Mouse (Mus musculus): ENCODE data around the gene Pax6. TPM values are rescaled to one million over a fixed set of nuclear protein-coding genes. Genes with fewer than 3 reads are reported as not detected.

Pax6 gene
- polyA plus RNA-seq, 1 experiment from 2014 or later = 0.11 TPM

DNA sequence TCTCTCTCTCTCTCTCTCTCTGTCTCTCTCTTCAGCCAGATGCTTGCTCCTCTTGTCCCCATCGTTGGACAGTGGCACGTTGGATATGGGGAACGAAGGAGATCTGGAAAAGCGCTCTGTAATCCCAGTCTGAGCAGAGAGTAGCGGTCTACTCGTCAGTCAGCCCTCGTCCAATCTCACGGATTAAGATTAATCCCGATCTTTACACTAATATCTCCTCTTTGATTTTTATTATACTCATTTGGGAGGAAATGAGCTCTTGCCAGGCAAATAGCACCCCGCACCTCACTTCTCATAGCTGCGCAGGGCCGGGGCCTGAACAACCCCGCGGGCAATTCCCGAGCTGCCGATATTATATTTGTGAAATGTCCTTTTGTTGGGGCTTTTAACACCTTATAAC lies 6.6 kb upstream of the Pax6 start:
- Histone ChIP-seq H3K4me1 (ENCODE audit: control insufficient read depth, insufficient read depth, low read length) (0 out of 2 replicates have a peak, but pooled peaks cover 3% of the 10 kb centered on the region), H3K4me2 (ENCODE audit: low read depth, severe bottlenecking) (no peak overlapping the region), H3K9me3 (ENCODE audit: control insufficient read depth, low read length) (no peaks in the 10 kb centered on the region), H3K27ac (replicated peaks; ENCODE audit: low read depth, low read length) (no peak overlapping the region), H3K9ac (ENCODE audit: low read length) (no peak overlapping the region), H3K27me3 (ENCODE audit: control insufficient read depth, insufficient read depth, low read length) (peaks cover 86% of the 10 kb centered on the region), H3K36me3 (ENCODE audit: control insufficient read depth, insufficient read depth, low read length) (no peaks in the 10 kb centered on the region), H3K4me3 (ENCODE audit: low read depth, low read length) (no peak overlapping the region)
- DNase-seq (ENCODE audit: low spot score) (no peak), ATAC-seq (ENCODE audit: insufficient number of reproducible peaks, low FRiP score, low TSS enrichment, low read depth) (no peak)
- WGBS = 3% methylated on average over 16 of the region's 16 CpGs

DNA sequence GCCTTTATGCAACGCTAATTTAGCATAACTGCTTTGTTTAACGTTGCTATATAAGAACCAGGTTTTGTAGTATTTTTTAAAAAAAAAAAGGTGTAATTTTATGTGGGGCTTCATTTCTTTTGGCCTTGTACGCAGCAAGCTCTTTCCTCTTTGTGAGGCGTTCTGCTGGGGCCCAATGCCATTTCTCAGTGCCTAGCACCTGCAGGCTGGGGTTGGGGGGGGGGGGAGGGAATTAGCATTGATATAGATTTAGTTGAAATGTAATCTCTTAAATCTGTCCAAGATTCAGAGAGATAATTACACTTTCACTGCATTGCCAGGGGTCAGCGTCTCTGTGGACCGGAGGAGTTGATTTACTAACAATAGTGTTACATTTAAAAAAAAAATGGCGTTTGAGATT lies 6.1 kb upstream of the Pax6 start:
- no peak for ATAC-seq (ENCODE audit: insufficient number of reproducible peaks, low FRiP score, low TSS enrichment, low read depth)
- no peaks in the 10 kb centered on the region for H3K36me3 ChIP-seq (ENCODE audit: control insufficient read depth, insufficient read depth, low read length)
- no peak for DNase-seq (ENCODE audit: low spot score)
- no peak overlapping the region for H3K4me2 ChIP-seq (ENCODE audit: low read depth, severe bottlenecking)
- H3K9ac ChIP-seq (ENCODE audit: low read length) = no peak overlapping the region
- H3K4me1 ChIP-seq (ENCODE audit: control insufficient read depth, insufficient read depth, low read length) = 0 out of 2 replicates have a peak, but pooled peaks cover 3% of the 10 kb centered on the region
- H3K27ac ChIP-seq (replicated peaks; ENCODE audit: low read depth, low read length) = no peak overlapping the region
- 6% methylated on average over 7 of the region's 7 CpGs for whole genome bisulfite sequencing
- H3K27me3 ChIP-seq (ENCODE audit: control insufficient read depth, insufficient read depth, low read length) = peaks cover 86% of the 10 kb centered on the region
- no peaks in the 10 kb centered on the region for H3K9me3 ChIP-seq (ENCODE audit: control insufficient read depth, low read length)
- H3K4me3 ChIP-seq (ENCODE audit: low read depth, low read length) = no peak overlapping the region

DNA sequence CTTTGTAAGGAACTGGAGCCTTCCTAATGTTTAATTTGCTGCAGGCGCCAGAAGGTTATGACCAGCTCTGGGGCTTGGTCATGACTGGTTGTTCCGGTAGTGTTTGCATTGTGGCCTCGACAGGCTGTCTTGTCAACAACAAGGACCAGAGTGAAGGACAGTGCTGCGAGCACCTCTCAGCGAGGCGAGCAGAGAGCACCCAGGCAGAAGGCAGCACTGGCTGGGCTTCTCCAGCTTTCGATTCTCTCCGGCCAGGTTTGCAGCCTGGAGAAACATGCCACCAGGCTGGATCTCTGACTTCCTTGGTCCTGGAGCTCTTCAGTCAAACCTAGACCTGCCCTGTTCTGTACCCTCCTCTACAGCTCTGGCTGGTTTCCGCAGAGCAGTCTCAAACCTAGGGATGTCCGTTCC lies 5.6 kb upstream of the Pax6 start:
- no peak overlapping the region for H3K9ac ChIP-seq (ENCODE audit: low read length)
- H3K27ac ChIP-seq (replicated peaks; ENCODE audit: low read depth, low read length) = no peak overlapping the region
- DNase-seq (ENCODE audit: low spot score) (no peak), ATAC-seq (ENCODE audit: insufficient number of reproducible peaks, low FRiP score, low TSS enrichment, low read depth) (no peak)
- no peaks in the 10 kb centered on the region for H3K9me3 ChIP-seq (ENCODE audit: control insufficient read depth, low read length)
- H3K4me2 ChIP-seq (ENCODE audit: low read depth, severe bottlenecking) = no peak overlapping the region
- H3K4me1 ChIP-seq (ENCODE audit: control insufficient read depth, insufficient read depth, low read length) = 0 out of 2 replicates have a peak, but pooled peaks cover 3% of the 10 kb centered on the region
- peaks cover 91% of the 10 kb centered on the region for H3K27me3 ChIP-seq (ENCODE audit: control insufficient read depth, insufficient read depth, low read length)
- WGBS = 2% methylated on average over 10 of the region's 10 CpGs
- H3K4me3 ChIP-seq (ENCODE audit: low read depth, low read length) = no peak overlapping the region
- H3K36me3 ChIP-seq (ENCODE audit: control insufficient read depth, insufficient read depth, low read length) = no peaks in the 10 kb centered on the region

DNA sequence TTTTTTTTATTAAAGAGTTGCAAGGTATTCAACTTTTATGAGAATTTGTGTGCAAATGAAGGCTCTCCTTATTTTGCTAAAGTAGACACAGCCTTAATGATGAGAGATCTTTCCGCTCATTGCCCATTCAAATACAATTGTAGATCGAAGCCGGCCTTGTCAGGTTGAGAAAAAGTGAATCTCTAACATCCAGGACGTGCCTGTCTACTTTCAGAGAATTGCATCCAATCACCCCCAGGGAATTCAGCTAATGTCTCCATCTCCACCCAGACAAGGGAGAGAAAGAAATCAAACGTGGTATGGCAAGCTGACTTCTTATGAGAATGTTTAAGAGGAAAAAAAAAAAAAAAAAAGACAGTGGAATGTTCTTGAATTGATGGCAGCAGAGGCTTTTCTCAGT lies 3.7 kb upstream of the Pax6 start:
- Histone ChIP-seq H3K4me3 (ENCODE audit: low read depth, low read length) (no peak overlapping the region), H3K36me3 (ENCODE audit: control insufficient read depth, insufficient read depth, low read length) (no peaks in the 10 kb centered on the region), H3K4me2 (ENCODE audit: low read depth, severe bottlenecking) (no peak overlapping the region), H3K4me1 (ENCODE audit: control insufficient read depth, insufficient read depth, low read length) (0 out of 2 replicates have a peak, but pooled peaks cover 6% of the 10 kb centered on the region), H3K27ac (replicated peaks; ENCODE audit: low read depth, low read length) (no peak overlapping the region), H3K9ac (ENCODE audit: low read length) (no peak overlapping the region), H3K9me3 (ENCODE audit: control insufficient read depth, low read length) (no peaks in the 10 kb centered on the region), H3K27me3 (ENCODE audit: control insufficient read depth, insufficient read depth, low read length) (peaks cover 93% of the 10 kb centered on the region)
- WGBS = 8% methylated on average over 5 of the region's 5 CpGs
- ATAC-seq (ENCODE audit: insufficient number of reproducible peaks, low FRiP score, low TSS enrichment, low read depth) (no peak), DNase-seq (ENCODE audit: low spot score) (no peak)

DNA sequence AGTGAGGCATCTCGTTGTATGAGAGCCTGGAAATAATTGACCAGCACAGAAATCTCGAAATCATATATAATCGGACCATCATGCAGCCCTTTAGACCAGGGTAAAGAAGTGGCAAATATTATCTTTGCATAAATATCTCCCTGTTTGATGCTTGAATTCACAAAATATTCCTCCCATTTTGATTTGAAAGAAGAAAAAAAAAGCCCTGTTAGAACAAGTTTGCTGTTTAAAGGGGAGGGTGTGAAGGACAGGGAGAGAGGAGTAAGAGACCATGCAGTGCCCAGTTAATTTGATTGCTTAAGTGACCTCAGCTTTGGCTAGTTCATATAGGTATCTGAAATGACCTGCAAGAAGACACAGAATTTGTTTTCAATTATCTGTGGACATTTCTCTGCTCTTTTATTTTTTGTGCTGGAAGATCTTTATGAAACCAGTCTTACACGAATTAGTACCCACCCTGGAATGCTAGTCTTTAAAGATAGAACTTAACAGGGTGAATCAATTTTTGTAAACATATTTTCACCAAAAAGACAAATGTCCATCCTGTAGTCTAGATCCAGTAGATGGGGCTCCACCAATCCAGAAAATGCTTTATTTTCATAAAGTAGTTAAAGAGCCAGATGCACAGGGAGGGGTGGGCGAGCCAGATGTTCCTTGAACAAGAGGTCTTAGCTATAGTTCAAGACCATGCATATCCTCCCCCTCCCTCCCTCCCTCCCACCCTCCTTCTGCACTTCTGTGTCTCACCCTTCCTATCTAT lies 3.0 kb upstream of the Pax6 start:
- Histone ChIP-seq H3K27me3 (ENCODE audit: control insufficient read depth, insufficient read depth, low read length) (peaks cover 96% of the 10 kb centered on the region), H3K4me2 (ENCODE audit: low read depth, severe bottlenecking) (no peak overlapping the region), H3K4me3 (ENCODE audit: low read depth, low read length) (no peak overlapping the region), H3K36me3 (ENCODE audit: control insufficient read depth, insufficient read depth, low read length) (no peaks in the 10 kb centered on the region), H3K9ac (ENCODE audit: low read length) (no peak overlapping the region), H3K27ac (replicated peaks; ENCODE audit: low read depth, low read length) (no peak overlapping the region), H3K4me1 (ENCODE audit: control insufficient read depth, insufficient read depth, low read length) (0 out of 2 replicates have a peak, but pooled peaks cover 6% of the 10 kb centered on the region), H3K9me3 (ENCODE audit: control insufficient read depth, low read length) (no peaks in the 10 kb centered on the region)
- WGBS = 10% methylated on average over 5 of the region's 5 CpGs
- no peak for ATAC-seq (ENCODE audit: insufficient number of reproducible peaks, low FRiP score, low TSS enrichment, low read depth)
- DNase-seq (ENCODE audit: low spot score) = no peak

DNA sequence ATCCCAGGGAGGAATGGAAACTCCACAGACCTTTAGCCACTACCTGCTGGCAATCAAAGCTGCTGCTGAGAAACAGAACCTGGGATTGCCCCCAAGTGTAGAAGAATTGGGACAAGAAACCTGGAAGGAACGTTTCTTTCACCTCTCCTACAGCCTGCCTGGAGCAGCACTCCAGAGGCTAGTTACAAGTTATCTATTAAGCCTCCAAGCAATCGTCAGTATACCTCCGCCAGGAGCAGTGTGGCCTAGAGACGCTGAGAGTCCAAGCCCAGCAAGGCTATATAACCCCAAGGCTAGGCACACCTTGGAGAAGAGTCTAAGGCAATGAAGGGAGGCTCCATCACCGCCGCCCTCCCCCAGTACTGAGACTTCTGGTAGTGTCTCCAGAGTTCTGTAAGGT lies 2.4 kb upstream of the Pax6 start:
- DNase-seq (ENCODE audit: low spot score) = no peak
- Histone ChIP-seq H3K4me2 (ENCODE audit: low read depth, severe bottlenecking) (no peak overlapping the region), H3K9me3 (ENCODE audit: control insufficient read depth, low read length) (no peaks in the 10 kb centered on the region), H3K4me3 (ENCODE audit: low read depth, low read length) (no peak overlapping the region), H3K9ac (ENCODE audit: low read length) (no peak overlapping the region), H3K36me3 (ENCODE audit: control insufficient read depth, insufficient read depth, low read length) (no peaks in the 10 kb centered on the region), H3K27me3 (ENCODE audit: control insufficient read depth, insufficient read depth, low read length) (peaks cover 96% of the 10 kb centered on the region), H3K27ac (replicated peaks; ENCODE audit: low read depth, low read length) (no peak overlapping the region), H3K4me1 (ENCODE audit: control insufficient read depth, insufficient read depth, low read length) (0 out of 2 replicates have a peak, but pooled peaks cover 3% of the 10 kb centered on the region)
- under 1% methylated on average over 6 of the region's 6 CpGs for WGBS
- no peak for ATAC-seq (ENCODE audit: insufficient number of reproducible peaks, low FRiP score, low TSS enrichment, low read depth)

DNA sequence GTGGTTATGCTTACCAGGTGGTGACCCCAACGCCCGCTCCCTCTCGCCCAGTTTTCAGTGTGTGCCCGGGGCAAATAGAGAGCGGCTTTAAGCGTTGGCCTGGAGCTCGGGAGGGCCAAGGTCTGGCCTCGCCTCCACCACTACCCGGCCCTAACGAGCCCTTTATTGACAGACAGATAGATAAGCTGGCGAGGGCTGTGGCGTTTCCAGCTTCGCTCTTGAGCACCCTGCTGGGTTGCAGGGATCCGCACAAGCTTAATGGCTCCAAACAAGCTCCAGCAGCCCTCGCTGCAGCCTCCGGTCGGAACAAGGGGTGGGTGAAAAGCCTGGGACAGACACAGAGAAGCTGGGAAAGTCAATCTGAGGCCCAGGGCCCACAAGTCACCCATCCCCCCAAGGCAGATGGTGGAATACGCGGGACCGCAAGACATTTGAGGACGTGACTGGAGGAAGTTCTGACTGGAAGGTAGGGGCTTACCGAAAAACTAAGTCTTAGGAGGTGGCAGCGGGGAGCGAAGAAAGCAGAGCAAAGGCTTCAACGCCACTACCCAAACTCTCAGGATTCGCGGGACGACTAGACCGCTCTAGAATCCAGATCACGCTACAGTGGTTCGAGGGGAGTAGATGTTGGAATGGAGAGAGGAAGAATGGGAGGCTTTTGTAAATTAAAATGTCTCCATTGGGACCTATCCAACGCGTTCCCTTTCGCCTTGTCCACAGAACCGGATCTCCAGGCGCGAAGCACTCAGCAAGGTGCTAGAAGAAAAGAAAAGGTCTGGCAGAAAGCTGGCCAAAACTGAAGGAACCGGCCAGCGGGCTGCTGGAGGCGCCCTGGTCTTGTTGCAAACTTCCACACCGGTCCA lies 1.7 kb upstream of the Pax6 start:
- H3K27ac ChIP-seq (replicated peaks; ENCODE audit: low read depth, low read length) = no peak overlapping the region
- no peak overlapping the region for H3K4me3 ChIP-seq (ENCODE audit: low read depth, low read length)
- H3K27me3 ChIP-seq (ENCODE audit: control insufficient read depth, insufficient read depth, low read length) = peaks cover 99% of the 10 kb centered on the region
- 0 out of 2 replicates have a peak, but pooled peaks cover 3% of the 10 kb centered on the region for H3K4me1 ChIP-seq (ENCODE audit: control insufficient read depth, insufficient read depth, low read length)
- ATAC-seq (ENCODE audit: insufficient number of reproducible peaks, low FRiP score, low TSS enrichment, low read depth) (no peak), DNase-seq (ENCODE audit: low spot score) (no peak)
- H3K9ac ChIP-seq (ENCODE audit: low read length) = no peak overlapping the region
- no peaks in the 10 kb centered on the region for H3K9me3 ChIP-seq (ENCODE audit: control insufficient read depth, low read length)
- WGBS = under 1% methylated on average over 41 of the region's 41 CpGs
- no peak overlapping the region for H3K4me2 ChIP-seq (ENCODE audit: low read depth, severe bottlenecking)
- no peaks in the 10 kb centered on the region for H3K36me3 ChIP-seq (ENCODE audit: control insufficient read depth, insufficient read depth, low read length)

DNA sequence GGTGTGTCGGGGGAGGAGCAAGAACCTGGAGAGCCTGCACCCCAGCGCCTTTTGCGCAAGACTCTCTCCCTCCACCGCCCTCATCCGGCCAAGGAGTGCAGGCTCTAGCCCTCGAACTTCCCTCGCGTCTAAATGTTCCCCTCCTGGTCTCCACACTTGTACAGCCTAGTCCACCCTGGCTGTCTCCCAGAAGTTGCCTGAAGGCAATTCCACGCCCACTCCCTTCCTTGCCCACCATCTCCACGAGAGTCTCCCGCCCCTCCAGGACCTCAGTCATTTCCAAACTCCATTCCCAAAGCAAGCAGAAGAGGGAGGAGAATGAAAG lies 1.1 kb upstream of the Pax6 start:
- Histone ChIP-seq H3K27ac (replicated peaks; ENCODE audit: low read depth, low read length) (no peak overlapping the region), H3K9me3 (ENCODE audit: control insufficient read depth, low read length) (no peaks in the 10 kb centered on the region), H3K27me3 (ENCODE audit: control insufficient read depth, insufficient read depth, low read length) (peaks cover 100% of the 10 kb centered on the region), H3K4me2 (ENCODE audit: low read depth, severe bottlenecking) (no peak overlapping the region), H3K9ac (ENCODE audit: low read length) (no peak overlapping the region), H3K4me3 (ENCODE audit: low read depth, low read length) (no peak overlapping the region), H3K4me1 (ENCODE audit: control insufficient read depth, insufficient read depth, low read length) (0 out of 2 replicates have a peak, but pooled peaks cover 3% of the 10 kb centered on the region), H3K36me3 (ENCODE audit: control insufficient read depth, insufficient read depth, low read length) (no peaks in the 10 kb centered on the region)
- DNase-seq (ENCODE audit: low spot score) (peak; percentile 54), ATAC-seq (ENCODE audit: insufficient number of reproducible peaks, low FRiP score, low TSS enrichment, low read depth) (no peak)
- WGBS = 0% methylated on average over 11 of the region's 11 CpGs
